Mouse (Mus musculus): ENCODE results near the gene Apol11a.
"Not testable (repeated sequence)": the region's sequence is repeated elsewhere in the genome, so short reads cannot be mapped to it uniquely, and the experiment has no call there.

GRCm38 (mm10) chr15:77493181-77493580 is 14.9 kb upstream of the Apol11a start:
- not testable (repeated sequence) for TF ChIP-seq POLR2A, CTCF (IDR thresholded peaks at IDR 0.05; ENCODE audit: extremely low read depth, insufficient read depth, low read length)

Measured in cortical plate, adult 2 months (tissue).